Mouse (Mus musculus) hematopoietic multipotent progenitor cell, adult 10-12 weeks (in vitro differentiated cells): Measurements from ENCODE around the gene Olfr1487. TPM values are rescaled to one million over a fixed set of nuclear protein-coding genes. Genes with fewer than 3 reads are reported as not detected.

Source experiments
- polyA plus RNA-seq: library from polyadenylated mRNA; stranded (reverse); fragments of >175 nt; gene quantifications from 2 replicates; pipeline ENCODE4 v1.2.3, GENCODE M21; 2012; ENCODE audit warnings: low replicate concordance

Gene Olfr1487
- polyA plus RNA-seq, result 0.04 TPM in 1 of 2 replicates, not detected in the other

DNA sequence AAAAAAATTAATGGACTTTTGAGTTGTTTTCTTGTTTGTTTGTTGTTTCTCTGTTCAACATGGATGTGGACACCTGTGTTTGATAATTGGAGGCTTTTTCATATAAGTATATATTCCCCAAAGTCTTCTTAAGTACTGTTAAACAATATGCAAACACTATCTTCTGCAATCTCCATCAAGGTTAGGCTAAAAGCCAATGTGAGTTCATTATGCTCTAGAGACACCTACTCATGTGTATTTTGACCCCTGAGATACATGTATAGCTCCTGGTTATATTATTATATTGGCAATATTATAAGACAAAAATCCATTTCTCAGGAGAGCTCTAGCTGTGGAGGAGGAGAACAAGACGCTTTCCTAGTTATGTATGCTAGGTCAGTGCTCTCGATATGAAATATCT is at the start of gene Olfr1487:
Gene Olfr1487, plus strand, starts transcription at position 301 of the 400 bp plus-strand sequence.

GRCm38 (mm10) chr19:13583211-13583610 is 34.0 kb upstream of the Olfr1487 start, which contains the start of gene Olfr1484:
Olfr1484 (plus strand) TSS chr19:13583511.

GRCm38 (mm10) chr19:13631321-13631720 is 14.1 kb downstream of the Olfr1487 start, which contains the start of gene Olfr1489:
Olfr1489 (plus strand) TSS chr19:13631621.

GRCm38 (mm10) chr19:13650791-13651190 is 33.6 kb downstream of the Olfr1487 start, which contains the start of gene Olfr1490:
Olfr1490 (plus strand) TSS chr19:13651091.

Other genes starting within 250 kb of the Olfr1487 start
- gene Olfr1469, start 209.5 kb upstream of the Olfr1487 start, polyA plus RNA-seq, result not detected in 2 replicates
- not detected in 2 replicates for gene Olfr1471, start 174.0 kb upstream of the Olfr1487 start, polyA plus RNA-seq
- gene Olfr1472, start 161.3 kb upstream of the Olfr1487 start, polyA plus RNA-seq, result not detected in 2 replicates
- gene Olfr1474, start 147.8 kb upstream of the Olfr1487 start, polyA plus RNA-seq, result not detected in 2 replicates
- not detected in 2 replicates for gene Olfr1475, start 137.2 kb upstream of the Olfr1487 start, polyA plus RNA-seq
- not detected in 2 replicates for gene Olfr1477, start 116.8 kb upstream of the Olfr1487 start, polyA plus RNA-seq
- gene Olfr1480, start 89.5 kb upstream of the Olfr1487 start, polyA plus RNA-seq, result not detected in 2 replicates
- gene Olfr1484, start 33.9 kb upstream of the Olfr1487 start, polyA plus RNA-seq, result not detected in 2 replicates
- not detected in 2 replicates for gene Olfr1489, start 14.2 kb downstream of the Olfr1487 start, polyA plus RNA-seq
- gene Olfr1490, start 33.7 kb downstream of the Olfr1487 start, polyA plus RNA-seq, result not detected in 2 replicates
- gene Olfr1491, start 79.9 kb downstream of the Olfr1487 start, polyA plus RNA-seq, result not detected in 2 replicates
- gene Olfr1493-ps1, start 105.9 kb downstream of the Olfr1487 start, polyA plus RNA-seq, result not detected in 2 replicates
- gene Olfr1494, start 122.4 kb downstream of the Olfr1487 start, polyA plus RNA-seq, result not detected in 2 replicates
- not detected in 2 replicates for gene Olfr1495, start 147.2 kb downstream of the Olfr1487 start, polyA plus RNA-seq
- gene Olfr1496, start 160.5 kb downstream of the Olfr1487 start, polyA plus RNA-seq, result not detected in 2 replicates
- gene Olfr1497, start 180.8 kb downstream of the Olfr1487 start, polyA plus RNA-seq, result not detected in 2 replicates
- not detected in 2 replicates for gene Olfr1499, start 202.1 kb downstream of the Olfr1487 start, polyA plus RNA-seq
- gene Olfr1500, start 213.1 kb downstream of the Olfr1487 start, polyA plus RNA-seq, result not detected in 2 replicates
- not detected in 2 replicates for gene Olfr1501, start 233.3 kb downstream of the Olfr1487 start, polyA plus RNA-seq
- gene Olfr1502, start 244.4 kb downstream of the Olfr1487 start, polyA plus RNA-seq, result not detected in 2 replicates